Mouse (Mus musculus): ENCODE measurements at regions not wholly inside any gene's neighbourhood (a gene's known extent, or its start where the extent isn't known, plus 50 kb on each side); places are given as distances from the start of the nearest gene placed in this dataset.

- DNase-seq (ENCODE audit: low read depth), result no peak
Measured at GRCm38 (mm10) chr9:23128018-23128369, 94.9 kb upstream of the Bmper start.

- no peak for DNase-seq (ENCODE audit: low read depth)
Measured at GRCm38 (mm10) chr9:23134006-23134405, 88.9 kb upstream of the Bmper start.

GRCm38 (mm10) chr9:23134421-23135118 lies 88.3 kb upstream of the Bmper start:
- DNase-seq (ENCODE audit: low read depth), result no peak

GRCm38 (mm10) chr9:23136511-23136910 lies 86.4 kb upstream of the Bmper start:
- DNase-seq (ENCODE audit: low read depth), result no peak

GRCm38 (mm10) chr9:23137682-23138210 lies 85.1 kb upstream of the Bmper start:
- DNase-seq (ENCODE audit: low read depth), result no peak

- DNase-seq (ENCODE audit: low read depth), result no peak
Measured at GRCm38 (mm10) chr9:23139580-23140162, 83.2 kb upstream of the Bmper start.

GRCm38 (mm10) chr9:23144281-23144680 lies 78.6 kb upstream of the Bmper start:
- no peak for DNase-seq (ENCODE audit: low read depth)

- no peak for DNase-seq (ENCODE audit: low read depth)
Measured at GRCm38 (mm10) chr9:23150338-23150737, 72.5 kb upstream of the Bmper start.

GRCm38 (mm10) chr9:23150874-23151273 lies 72.0 kb upstream of the Bmper start:
- DNase-seq (ENCODE audit: low read depth), result no peak

GRCm38 (mm10) chr9:23151953-23152490 lies 70.9 kb upstream of the Bmper start:
- DNase-seq (ENCODE audit: low read depth), result no peak

- DNase-seq (ENCODE audit: low read depth), result no peak
Measured at GRCm38 (mm10) chr9:23156820-23157570, 65.9 kb upstream of the Bmper start.

GRCm38 (mm10) chr9:23158499-23158898 lies 64.4 kb upstream of the Bmper start:
- DNase-seq (ENCODE audit: low read depth), result no peak

- no peak for DNase-seq (ENCODE audit: low read depth)
Measured at GRCm38 (mm10) chr9:23161346-23161745, 61.5 kb upstream of the Bmper start.

- DNase-seq (ENCODE audit: low read depth), result no peak
Measured at GRCm38 (mm10) chr9:23167056-23167591, 55.8 kb upstream of the Bmper start.

- DNase-seq (ENCODE audit: low read depth), result no peak
Measured at GRCm38 (mm10) chr9:23167716-23168115, 55.2 kb upstream of the Bmper start.

GRCm38 (mm10) chr9:23168149-23168548 lies 54.7 kb upstream of the Bmper start:
- DNase-seq (ENCODE audit: low read depth), result no peak

GRCm38 (mm10) chr9:23171361-23171760 lies 51.5 kb upstream of the Bmper start:
- DNase-seq (ENCODE audit: low read depth), result no peak

Measured in 416B (cell line).